Mouse (Mus musculus): ENCODE measurements around the gene Phrf1.

DNA sequence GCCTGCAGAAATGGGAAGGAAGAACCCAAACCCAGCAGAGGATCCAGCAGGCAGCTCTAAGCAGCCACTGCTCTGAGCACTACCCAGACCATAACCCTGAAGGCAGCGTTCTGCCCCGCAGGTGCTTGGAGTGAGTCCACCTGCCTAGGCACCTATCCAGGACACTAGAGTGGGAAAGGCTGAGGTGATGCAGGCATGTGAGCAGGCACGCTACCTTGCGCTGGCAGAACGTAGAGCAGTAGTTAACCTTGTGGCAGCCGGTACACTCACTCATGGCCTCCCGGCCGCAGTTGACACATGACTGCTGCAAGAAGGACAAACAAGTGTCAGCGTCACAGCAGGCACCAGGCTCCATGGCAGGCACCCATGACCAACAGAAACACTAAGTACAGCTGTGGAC lies 72.8 kb downstream of the Phrf1 start:
- TF ChIP-seq POLR2A (IDR thresholded peaks at IDR 0.05; ENCODE audit: extremely low read depth, insufficient read depth, low read length) (no peak), CTCF (IDR thresholded peaks at IDR 0.05; ENCODE audit: low read depth, low read length) (no peak)

Measured in liver, adult 2 months (tissue).